8 mouse cellular contexts compared by ENCODE assay signal in the genomic region with DNA sequence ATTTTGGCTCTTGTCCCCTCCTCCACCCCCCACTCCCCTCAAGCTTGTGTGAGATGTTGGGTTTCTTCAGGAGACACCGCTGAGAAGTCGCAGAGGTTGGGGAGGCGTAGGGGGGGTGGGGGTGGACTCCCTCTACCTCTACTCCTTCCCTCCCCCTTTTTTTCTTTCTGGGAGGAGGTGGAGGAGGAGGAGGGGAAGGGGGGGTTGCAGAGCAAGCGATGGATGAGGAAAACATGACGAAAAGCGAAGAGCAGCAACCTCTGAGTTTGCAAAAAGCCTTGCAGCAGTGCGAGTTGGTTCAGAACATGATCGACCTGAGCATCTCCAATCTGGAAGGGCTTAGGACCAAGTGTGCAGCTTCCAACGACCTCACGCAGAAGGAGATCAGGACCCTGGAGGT. TPM values are rescaled to one million over a fixed set of nuclear protein-coding genes. Genes with fewer than 3 reads are reported as not detected.
DNase-seq lines count a peak whose midpoint lies in the region; ATAC-seq and TF ChIP-seq lines count a peak whose summit lies in the region.

No protein-coding gene starts in this region.

- peaks cover 34% of the 10 kb centered on the region for H3K27me3 ChIP-seq in kidney, embryonic 14.5 days (ENCODE audit: control insufficient read depth, insufficient read depth, low read length)
- no peaks in the 10 kb centered on the region for H3K27me3 ChIP-seq in cerebellum, adult 2 months (ENCODE audit: control insufficient read depth, insufficient read depth, low read length)
- H3K27me3 ChIP-seq in forebrain, postnatal 0 days (ENCODE audit: insufficient read depth, low read length): no peaks in the 10 kb centered on the region
- H3K27me3 ChIP-seq in midbrain, embryonic 11.5 days (ENCODE audit: control insufficient read depth, insufficient read depth, low read length): no peaks in the 10 kb centered on the region; the same call in 1 of the 2 replicates

- H3K27ac ChIP-seq in kidney, embryonic 14.5 days (ENCODE audit: low read depth, low read length): no peak overlapping the region
- peak overlapping the region; percentile 45 for H3K27ac ChIP-seq in cerebellum, adult 2 months (ENCODE audit: insufficient read depth, low read length)
- H3K27ac ChIP-seq in forebrain, postnatal 0 days (ENCODE audit: low read depth, low read length): peak overlapping the region; percentile 97
- no peak overlapping the region; the same call in 1 of the 2 replicates for H3K27ac ChIP-seq in midbrain, embryonic 11.5 days (ENCODE audit: low read depth, low read length)

- peaks cover 4% of the 10 kb centered on the region; the same call in 1 of the 2 replicates for H3K4me1 ChIP-seq in kidney, embryonic 14.5 days (ENCODE audit: control insufficient read depth, insufficient read depth, low read length)
- H3K4me1 ChIP-seq in cerebellum, adult 2 months (ENCODE audit: control insufficient read depth, insufficient read depth, low read length): peaks cover 4% of the 10 kb centered on the region; the same call in 1 of the 2 replicates
- no peaks in the 10 kb centered on the region for H3K4me1 ChIP-seq in forebrain, postnatal 0 days (ENCODE audit: insufficient read depth)
- H3K4me1 ChIP-seq in midbrain, embryonic 11.5 days (ENCODE audit: control insufficient read depth, insufficient read depth, low read length): peaks cover 4% of the 10 kb centered on the region; the same call in 1 of the 2 replicates

- no peak for TF ChIP-seq CTCF in cerebellum, adult 2 months (IDR thresholded peaks at IDR 0.05; ENCODE audit: borderline replicate concordance, insufficient read depth, low read depth, low read length)
- TF ChIP-seq CTCF in forebrain, postnatal 0 days (IDR thresholded peaks at IDR 0.05; ENCODE audit: low read depth): no peak

- peak overlapping the region; percentile 63; the same call in 1 of the 2 replicates for H3K9ac ChIP-seq in kidney, embryonic 14.5 days (ENCODE audit: low read depth, low read length)
- peak overlapping the region; percentile 84 for H3K9ac ChIP-seq in forebrain, postnatal 0 days
- H3K9ac ChIP-seq in midbrain, embryonic 11.5 days (ENCODE audit: low read length): peak overlapping the region; percentile 79

- TF ChIP-seq POLR2A in cerebellum, adult 2 months (IDR thresholded peaks at IDR 0.05; ENCODE audit: borderline replicate concordance, insufficient read depth, low read length): no peak

- no peak for DNase-seq in kidney, postnatal 36 days
- peak; percentile 55 to 57 for DNase-seq in cerebellum, adult 2 months
- DNase-seq in forebrain, postnatal 0 days: no peak
- no peak for DNase-seq in midbrain, embryonic 11.5 days (ENCODE audit: low spot score, missing footprints)
- no peak for DNase-seq in spleen, postnatal 4 days (ENCODE audit: low spot score in 2 of 2)
- DNase-seq in thymus, postnatal 10 days (ENCODE audit: low spot score in 2 of 2): no peak
- no peak for DNase-seq in kidney, postnatal 25 days

- H3K9me3 ChIP-seq in kidney, embryonic 14.5 days (ENCODE audit: control insufficient read depth, low read length): no peaks in the 10 kb centered on the region
- no peaks in the 10 kb centered on the region for H3K9me3 ChIP-seq in forebrain, postnatal 0 days (ENCODE audit: low read length)
- H3K9me3 ChIP-seq in midbrain, embryonic 11.5 days (ENCODE audit: control insufficient read depth, low read length): no peaks in the 10 kb centered on the region

- H3K36me3 ChIP-seq in kidney, embryonic 14.5 days (ENCODE audit: control insufficient read depth, insufficient read depth, low read length): no peaks in the 10 kb centered on the region
- no peaks in the 10 kb centered on the region for H3K36me3 ChIP-seq in forebrain, postnatal 0 days (ENCODE audit: insufficient read depth)
- no peaks in the 10 kb centered on the region for H3K36me3 ChIP-seq in midbrain, embryonic 11.5 days (ENCODE audit: control insufficient read depth, insufficient read depth, low read length)

- peak overlapping the region; percentile 96 for H3K4me2 ChIP-seq in kidney, embryonic 14.5 days (replicated peaks; ENCODE audit: low read depth, low read length)
- H3K4me2 ChIP-seq in forebrain, postnatal 0 days (ENCODE audit: low read depth): peak overlapping the region; percentile 73
- peak overlapping the region; percentile 83 for H3K4me2 ChIP-seq in midbrain, embryonic 11.5 days

- H3K4me3 ChIP-seq in kidney, embryonic 14.5 days (ENCODE audit: low read length): peak overlapping the region; percentile 67
- peak overlapping the region; percentile 76 for H3K4me3 ChIP-seq in cerebellum, adult 2 months (replicated peaks; ENCODE audit: insufficient read depth, low read depth, low read length)
- H3K4me3 ChIP-seq in forebrain, postnatal 0 days (ENCODE audit: low read depth, low read length): peak overlapping the region; percentile 75
- H3K4me3 ChIP-seq in midbrain, embryonic 11.5 days (ENCODE audit: low read depth, low read length): peak overlapping the region; percentile 70

- 0 out of 2 replicates have a peak, but pooled peaks have one; percentile 7 for ATAC-seq in kidney, embryonic 14.5 days (ENCODE audit: low FRiP score, low TSS enrichment)
- peak; percentile 4 for ATAC-seq in forebrain, postnatal 0 days
- peak; percentile 33 for ATAC-seq in midbrain, embryonic 11.5 days (ENCODE audit: low FRiP score)

- WGBS in kidney, embryonic 14.5 days: 4% methylated on average over 10 of the region's 10 CpGs
- 1% methylated on average over 10 of the region's 10 CpGs for WGBS in cerebellum, adult 2 months
- WGBS in forebrain, postnatal 0 days: 5% methylated on average over 10 of the region's 10 CpGs
- WGBS in midbrain, embryonic 11.5 days: 2% methylated on average over 10 of the region's 10 CpGs

RNA-seq across cellular contexts. Expression of a gene that starts 0.8 kb away (rescaled TPM):
- 0.58 and 0.79 TPM in 2 replicates for polyA plus RNA-seq in kidney, embryonic 14.5 days (2014; fragmentation: Nextera tagmentation; extraction: Ambion mirVana)
- 12.1 and 13.7 TPM in 2 replicates for polyA plus RNA-seq in cerebellum, adult 2 months (2012; rRNA removed)
- 6.8 and 9.2 TPM in 2 replicates for total RNA-seq in forebrain, postnatal 0 days (2014; rRNA removed)
- polyA plus RNA-seq in forebrain, postnatal 0 days (2015; fragmentation: Nextera tagmentation; extraction: Ambion mirVana): 2.5 and 5.4 TPM in 2 replicates
- polyA plus RNA-seq in midbrain, embryonic 11.5 days (2014; fragmentation: Nextera tagmentation; extraction: Ambion mirVana): 0.90 and 1.3 TPM in 2 replicates

RNA-seq across cellular contexts. Expression of a gene that starts 25.8 kb away (rescaled TPM):
- polyA plus RNA-seq in kidney, embryonic 14.5 days (2014; fragmentation: Nextera tagmentation; extraction: Ambion mirVana): 97.1 and 111 TPM in 2 replicates
- 9.9 and 10.4 TPM in 2 replicates for polyA plus RNA-seq in cerebellum, adult 2 months (2012; rRNA removed)
- total RNA-seq in forebrain, postnatal 0 days (2014; rRNA removed): 21.3 and 29.0 TPM in 2 replicates
- 28.7 and 30.2 TPM in 2 replicates for polyA plus RNA-seq in forebrain, postnatal 0 days (2015; fragmentation: Nextera tagmentation; extraction: Ambion mirVana)
- 97.7 and 102 TPM in 2 replicates for polyA plus RNA-seq in midbrain, embryonic 11.5 days (2014; fragmentation: Nextera tagmentation; extraction: Ambion mirVana)

RNA-seq across cellular contexts. Expression of a gene that starts 57.5 kb away (rescaled TPM):
- 36.4 and 72.2 TPM in 2 replicates for polyA plus RNA-seq in kidney, embryonic 14.5 days (2014; fragmentation: Nextera tagmentation; extraction: Ambion mirVana)
- polyA plus RNA-seq in cerebellum, adult 2 months (2012; rRNA removed): 235 and 238 TPM in 2 replicates
- total RNA-seq in forebrain, postnatal 0 days (2014; rRNA removed): 296 and 318 TPM in 2 replicates
- 292 and 327 TPM in 2 replicates for polyA plus RNA-seq in forebrain, postnatal 0 days (2015; fragmentation: Nextera tagmentation; extraction: Ambion mirVana)
- polyA plus RNA-seq in midbrain, embryonic 11.5 days (2014; fragmentation: Nextera tagmentation; extraction: Ambion mirVana): 72.7 and 84.2 TPM in 2 replicates

Comparison
In these comparisons a context has a peak if more than half of its experiments do, and no peak if none do; other contexts are left out.
1. H3K27ac ChIP-seq: peak in cerebellum, adult 2 months (single experiment) and forebrain, postnatal 0 days (single experiment); none in kidney, embryonic 14.5 days (single experiment) and midbrain, embryonic 11.5 days (single experiment).
2. DNase-seq: peak in cerebellum, adult 2 months (2 of 2); none in kidney, postnatal 36 days (0 of 2), forebrain, postnatal 0 days (single experiment), midbrain, embryonic 11.5 days (single experiment), spleen, postnatal 4 days (0 of 2), thymus, postnatal 10 days (0 of 2) and kidney, postnatal 25 days (0 of 2).
3. Peak in every context shown above with its lines, with median percentiles within 50 percentile points of each other: ATAC-seq, H3K4me2 ChIP-seq, H3K4me3 ChIP-seq and H3K9ac ChIP-seq.